Mouse (Mus musculus): ENCODE results near the gene Sh3bp2. TPM values are rescaled to one million over a fixed set of nuclear protein-coding genes. Genes with fewer than 3 reads are reported as not detected.
A peak's percentile ranks its signal among the peaks of the same experiment; 100 is the strongest.

The Sh3bp2 gene
- total and polyA plus RNA-seq, 3 experiments = 7.9 to 12.0 TPM; not detected in 1

- Histone ChIP-seq H3K36me3 (ENCODE audit: control insufficient read depth in 1 of 2, insufficient read depth in 2 of 2, low read length in 2 of 2) (no peaks in the 10 kb centered on the region), H3K27ac (ENCODE audit: control insufficient read depth, low read depth, low read length) (no peak overlapping the region), H3K4me1 (ENCODE audit: control insufficient read depth in 1 of 2, insufficient read depth in 2 of 2, low read length in 2 of 2) (peaks cover 0 to 5% of the 10 kb centered on the region in 2 experiments; a peak in 1 of 4 replicates), H3K4me3 (ENCODE audit: control insufficient read depth in 1 of 2, insufficient read depth in 1 of 2, low read depth in 2 of 2, low read length in 2 of 2) (no peak overlapping the region), H3K9me3 (replicated peaks; ENCODE audit: insufficient read depth, low read length) (no peaks in the 10 kb centered on the region), H3K79me2 (ENCODE audit: control insufficient read depth, insufficient read depth, low read length, poor library complexity) (no peaks in the 10 kb centered on the region), H3K9ac (ENCODE audit: control insufficient read depth, low read depth, low read length, poor library complexity, severe bottlenecking) (no peak overlapping the region), H3K27me3 (ENCODE audit: control insufficient read depth in 1 of 2, insufficient read depth in 2 of 2, low read length in 2 of 2) (no peaks in the 10 kb centered on the region)
- no peak for DNase-seq (ENCODE audit: low read depth, low spot score)
- TF ChIP-seq CHD2 (IDR thresholded peaks at IDR 0.05; ENCODE audit: low read length) (no peak), MYB (IDR thresholded peaks at IDR 0.05; ENCODE audit: low read depth, low read length) (no peak), MEF2A (IDR thresholded peaks at IDR 0.05; ENCODE audit: extremely low read depth, insufficient replicate concordance, low read depth, low read length, poor library complexity, severe bottlenecking) (no peak), GABPA (IDR thresholded peaks at IDR 0.05; ENCODE audit: low read depth, low read length) (no peak), SMC3 (IDR thresholded peaks at IDR 0.05; ENCODE audit: low read depth, low read length) (no peak), NELFE (IDR thresholded peaks at IDR 0.05; ENCODE audit: low read depth, low read length) (no peak), ZKSCAN1 (IDR thresholded peaks at IDR 0.05; ENCODE audit: low read depth, low read length) (no peak), BHLHE40 (IDR thresholded peaks at IDR 0.05; ENCODE audit: borderline replicate concordance, low read depth, low read length) (no peak), ZMIZ1 (IDR thresholded peaks at IDR 0.05; ENCODE audit: low read depth, low read length) (no peak), E2F4 (IDR thresholded peaks at IDR 0.05; ENCODE audit: borderline replicate concordance, low read depth, low read length) (no peak), POLR2A (IDR thresholded peaks at IDR 0.05; ENCODE audit: control insufficient read depth in 1 of 2, insufficient read depth in 1 of 2, low read depth in 1 of 2, low read length in 2 of 2, poor library complexity in 1 of 2) (no peak), EP300 (IDR thresholded peaks at IDR 0.05; ENCODE audit: low read depth in 1 of 2, low read length in 2 of 2) (no peak), MAZ (IDR thresholded peaks at IDR 0.05; ENCODE audit: low read depth, low read length) (no peak), UBTF (IDR thresholded peaks at IDR 0.05; ENCODE audit: borderline replicate concordance, insufficient read depth, low read depth, low read length) (no peak), TAL1 (IDR thresholded peaks at IDR 0.05; ENCODE audit: low read length) (no peak), ETS1 (IDR thresholded peaks at IDR 0.05; ENCODE audit: low read depth, low read length) (no peak)
Measured at GRCm38 (mm10) chr5:34488741-34489417, 36.8 kb upstream of the Sh3bp2 start.

GRCm38 (mm10) chr5:34489418-34489787 is 36.2 kb upstream of the Sh3bp2 start:
- TF ChIP-seq TCF12 (IDR thresholded peaks at IDR 0.05; ENCODE audit: low read depth, low read length) = no peak
- TF ChIP-seq POLR2A (IDR thresholded peaks at IDR 0.05; ENCODE audit: control insufficient read depth in 1 of 2, insufficient read depth in 1 of 2, low read depth in 1 of 2, low read length in 2 of 2, poor library complexity in 1 of 2) = 0 out of 4 replicates have a peak, but pooled peaks of 1 of the 2 experiments have one; percentile 15
- no peak for DNase-seq (ENCODE audit: low read depth, low spot score)

More at GRCm38 (mm10) chr5:34489418-34489787, 36.2 kb upstream of the Sh3bp2 start:
- no peaks in the 10 kb centered on the region for H3K27me3 ChIP-seq (ENCODE audit: control insufficient read depth in 1 of 2, insufficient read depth in 2 of 2, low read length in 2 of 2)
- no peaks in the 10 kb centered on the region for H3K9me3 ChIP-seq (replicated peaks; ENCODE audit: insufficient read depth, low read length)
- H3K36me3 ChIP-seq (ENCODE audit: control insufficient read depth in 1 of 2, insufficient read depth in 2 of 2, low read length in 2 of 2) = no peaks in the 10 kb centered on the region
- H3K79me2 ChIP-seq (ENCODE audit: control insufficient read depth, insufficient read depth, low read length, poor library complexity) = no peaks in the 10 kb centered on the region
- no peak overlapping the region for H3K9ac ChIP-seq (ENCODE audit: control insufficient read depth, low read depth, low read length, poor library complexity, severe bottlenecking)
- no peak overlapping the region for H3K4me3 ChIP-seq (ENCODE audit: control insufficient read depth in 1 of 2, insufficient read depth in 1 of 2, low read depth in 2 of 2, low read length in 2 of 2)
- no peak overlapping the region for H3K27ac ChIP-seq (ENCODE audit: control insufficient read depth, low read depth, low read length)
- peaks cover 0 to 5% of the 10 kb centered on the region in 2 experiments; a peak in 1 of 4 replicates for H3K4me1 ChIP-seq (ENCODE audit: control insufficient read depth in 1 of 2, insufficient read depth in 2 of 2, low read length in 2 of 2)

Data from MEL (cell line).